ENCODE assay signal across 9 mouse cellular contexts in the genomic region with DNA sequence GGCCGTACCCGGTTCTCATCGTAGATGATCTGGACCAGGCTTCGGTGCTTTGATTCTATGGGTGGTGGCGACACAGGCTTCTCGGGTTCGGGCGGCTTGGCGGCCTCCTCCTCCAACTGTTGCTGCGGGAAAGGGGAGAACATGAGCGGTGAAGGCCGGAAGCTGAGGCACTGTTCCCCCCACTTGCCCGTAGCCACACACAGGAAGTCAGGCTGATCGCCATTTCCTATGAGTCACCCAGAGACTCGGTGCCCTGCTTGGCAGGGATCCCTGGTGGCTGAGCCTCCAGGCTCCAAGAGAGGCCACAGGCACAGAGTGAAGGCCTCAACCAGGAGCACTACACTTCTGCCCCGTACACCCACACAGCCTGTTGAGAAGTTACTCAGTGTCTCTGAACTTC.
DNase-seq lines count a peak whose midpoint lies in the region; ATAC-seq and TF ChIP-seq lines count a peak whose summit lies in the region.
"Had no signal": no experiment of that assay in that cellular context is flagged by ENCODE, and none has a peak within 500 bp of the region (broad histone marks: within the 10 kb centered on the region; RNA-seq: fewer than 3 reads in every experiment).

No protein-coding gene starts in this region.

- H3K79me2 ChIP-seq in heart, adult 2 months (replicated peaks; ENCODE audit: control insufficient read depth, insufficient read depth, low read length), result no peaks in the 10 kb centered on the region

- 0 out of 2 replicates have a peak overlapping the region, but pooled peaks have one; percentile 3 for H3K27ac ChIP-seq in heart, adult 2 months
- no peak overlapping the region for H3K27ac ChIP-seq in heart, embryonic 10.5 days
- H3K27ac ChIP-seq in kidney, embryonic 15.5 days, result 0 out of 2 replicates have a peak overlapping the region, but pooled peaks have one; percentile 32
- H3K27ac ChIP-seq: lung, embryonic 15.5 days had no signal

- no peak for TF ChIP-seq POLR2A in heart, adult 2 months (IDR thresholded peaks at IDR 0.05; ENCODE audit: insufficient read depth, low read depth, low read length)

- H3K4me2 ChIP-seq in kidney, embryonic 15.5 days, result no peak overlapping the region
- H3K4me2 ChIP-seq: lung, embryonic 15.5 days had no signal

- no peak for TF ChIP-seq CTCF in heart, adult 2 months (IDR thresholded peaks at IDR 0.05)

- no peak overlapping the region for H3K9ac ChIP-seq in heart, adult 2 months (ENCODE audit: low read depth, low read length)
- no peak overlapping the region for H3K9ac ChIP-seq in kidney, embryonic 15.5 days
- H3K9ac ChIP-seq: lung, embryonic 15.5 days had no signal

- peak; percentile 59 to 78 for DNase-seq in heart, adult 2 months
- DNase-seq in heart, embryonic 10.5 days (ENCODE audit: low spot score), result no peak
- peak; percentile 46 to 61 for DNase-seq in CD8-positive naive resting alpha-beta T cell, adult 2 months (ENCODE audit: low read depth in 2 of 2, low spot score in 2 of 2)
- DNase-seq in cerebellum, postnatal 25 days, result peak; percentile 66 to 82
- DNase-seq in monocyte, adult 2 months (ENCODE audit: low read depth in 1 of 2, low spot score in 2 of 2), result peak; percentile 25 to 52
- no peak for DNase-seq in retina, embryonic 14.5 days (ENCODE audit: low spot score)

- H3K27me3 ChIP-seq in heart, adult 2 months (ENCODE audit: control insufficient read depth, insufficient read depth, low read length), result no peaks in the 10 kb centered on the region
- no peaks in the 10 kb centered on the region for H3K27me3 ChIP-seq in heart, embryonic 10.5 days (ENCODE audit: insufficient read depth, poor library complexity, severe bottlenecking)
- no peaks in the 10 kb centered on the region for H3K27me3 ChIP-seq in kidney, embryonic 15.5 days
- H3K27me3 ChIP-seq: lung, embryonic 15.5 days had no signal

- H3K4me1 ChIP-seq in heart, adult 2 months (ENCODE audit: control insufficient read depth, insufficient read depth, low read length), result peaks cover 14% of the 10 kb centered on the region
- H3K4me1 ChIP-seq in heart, embryonic 10.5 days, result peaks cover 60% of the 10 kb centered on the region
- peaks cover 73% of the 10 kb centered on the region for H3K4me1 ChIP-seq in kidney, embryonic 15.5 days

- WGBS in heart, adult 2 months, result 54% methylated on average over 16 of the region's 16 CpGs
- 81% methylated on average over 16 of the region's 16 CpGs for WGBS in heart, embryonic 10.5 days
- 68% methylated on average over 16 of the region's 16 CpGs for WGBS in kidney, embryonic 15.5 days

- no peak overlapping the region for H3K4me3 ChIP-seq in heart, adult 2 months
- H3K4me3 ChIP-seq in heart, embryonic 10.5 days, result no peak overlapping the region
- no peak overlapping the region for H3K4me3 ChIP-seq in kidney, embryonic 15.5 days (replicated peaks)
- H3K4me3 ChIP-seq: lung, embryonic 15.5 days had no signal

- H3K36me3 ChIP-seq in heart, adult 2 months (ENCODE audit: control insufficient read depth, insufficient read depth, low read length), result no peaks in the 10 kb centered on the region
- peaks cover 81% of the 10 kb centered on the region for H3K36me3 ChIP-seq in heart, embryonic 10.5 days
- H3K36me3 ChIP-seq in kidney, embryonic 15.5 days, result peaks cover 84% of the 10 kb centered on the region

- intact Hi-C loops in heart, adult 2 months (cut with DNase I), result loop anchor here (2.0 to 5.0 kb wide), 7 partner anchors 34 to 205 kb away; partner anchors contain the start of gene Ncor2

- ATAC-seq in kidney, embryonic 15.5 days (replicated peaks; ENCODE audit: low FRiP score), result no peak
- ATAC-seq in erythroblast, adult 5-6 weeks (replicated peaks; ENCODE audit: low FRiP score, poor library complexity, severe bottlenecking), result no peak

- no peaks in the 10 kb centered on the region for H3K9me3 ChIP-seq in heart, embryonic 10.5 days
- H3K9me3 ChIP-seq in kidney, embryonic 15.5 days (replicated peaks), result no peaks in the 10 kb centered on the region
- H3K9me3 ChIP-seq: lung, embryonic 15.5 days had no signal

- no peak for TF ChIP-seq EP300 in heart, adult 2 months (IDR thresholded peaks at IDR 0.05; ENCODE audit: insufficient read depth, low read depth, low read length)

Comparison
In these comparisons a context has a peak if more than half of its experiments do, and no peak if none do; other contexts are left out.
1. DNase-seq: peak in heart, adult 2 months (2 of 2), CD8-positive naive resting alpha-beta T cell, adult 2 months (2 of 2), cerebellum, postnatal 25 days (2 of 2) and monocyte, adult 2 months (2 of 2); none in heart, embryonic 10.5 days (single experiment) and retina, embryonic 14.5 days (single experiment).